Mouse (Mus musculus): ENCODE data around the gene Relch. TPM values are rescaled to one million over a fixed set of nuclear protein-coding genes. Genes with fewer than 3 reads are reported as not detected.
"Not testable (repeated sequence)": the region's sequence is repeated elsewhere in the genome, so short reads cannot be mapped to it uniquely, and the experiment has no call there.

Gene Relch
- polyA plus RNA-seq, 1 experiment, result 21.0 TPM

- no peak for DNase-seq
- 75% methylated on average over 2 of the region's 2 CpGs for WGBS
- Histone ChIP-seq H3K4me3 (replicated peaks; ENCODE audit: extremely low read depth, low read depth, low read length) (no peak overlapping the region), H3K4me1 (ENCODE audit: control insufficient read depth, insufficient read depth, low read length) (no peaks in the 10 kb centered on the region; the same call in none of the 2 replicates)
- TF ChIP-seq POLR2A (IDR thresholded peaks at IDR 0.05; ENCODE audit: borderline replicate concordance, extremely low read depth, low read depth, low read length) (no peak), CTCF (IDR thresholded peaks at IDR 0.05; ENCODE audit: insufficient read depth, low read length) (no peak)
Observed at GRCm38 (mm10) chr1:105674763-105675162, 11.1 kb downstream of the Relch start.

- Histone ChIP-seq H3K4me1 (ENCODE audit: control insufficient read depth, insufficient read depth, low read length) (no peaks in the 10 kb centered on the region; the same call in 1 of the 2 replicates), H3K4me3 (replicated peaks; ENCODE audit: extremely low read depth, low read depth, low read length) (no peak overlapping the region)
- no peak for DNase-seq
- TF ChIP-seq CTCF (IDR thresholded peaks at IDR 0.05; ENCODE audit: insufficient read depth, low read length) (peak; percentile 69), POLR2A (IDR thresholded peaks at IDR 0.05; ENCODE audit: borderline replicate concordance, extremely low read depth, low read depth, low read length) (no peak)
- 84% methylated on average over 1 of the region's 1 CpGs for WGBS
Observed at GRCm38 (mm10) chr1:105680587-105680986, 16.9 kb downstream of the Relch start.

- H3K4me3 ChIP-seq (replicated peaks; ENCODE audit: extremely low read depth, low read depth, low read length), result no peak overlapping the region
- 87% methylated on average over 3 of the region's 3 CpGs for whole genome bisulfite sequencing
- TF ChIP-seq CTCF (IDR thresholded peaks at IDR 0.05; ENCODE audit: insufficient read depth, low read length) (no peak), POLR2A (IDR thresholded peaks at IDR 0.05; ENCODE audit: borderline replicate concordance, extremely low read depth, low read depth, low read length) (no peak)
- H3K4me1 ChIP-seq (ENCODE audit: control insufficient read depth, insufficient read depth, low read length), result no peaks in the 10 kb centered on the region
- DNase-seq, result no peak
Observed at GRCm38 (mm10) chr1:105685501-105685900, 21.8 kb downstream of the Relch start.

GRCm38 (mm10) chr1:105695581-105695980 lies 31.9 kb downstream of the Relch start:
- TF ChIP-seq CTCF (IDR thresholded peaks at IDR 0.05; ENCODE audit: insufficient read depth, low read length) (no peak), POLR2A (IDR thresholded peaks at IDR 0.05; ENCODE audit: borderline replicate concordance, extremely low read depth, low read depth, low read length) (no peak)
- H3K4me1 ChIP-seq (ENCODE audit: control insufficient read depth, insufficient read depth, low read length), result no peaks in the 10 kb centered on the region
- DNase-seq, result no peak
- no peak overlapping the region for H3K4me3 ChIP-seq (replicated peaks; ENCODE audit: extremely low read depth, low read depth, low read length)
- 68% methylated on average over 2 of the region's 2 CpGs for WGBS

- DNase-seq, result no peak
- Histone ChIP-seq H3K4me1 (ENCODE audit: control insufficient read depth, insufficient read depth, low read length) (no peaks in the 10 kb centered on the region), H3K4me3 (replicated peaks; ENCODE audit: extremely low read depth, low read depth, low read length) (no peak overlapping the region)
- 80% methylated on average over 4 of the region's 4 CpGs for WGBS
- TF ChIP-seq CTCF (IDR thresholded peaks at IDR 0.05; ENCODE audit: insufficient read depth, low read length) (no peak), POLR2A (IDR thresholded peaks at IDR 0.05; ENCODE audit: borderline replicate concordance, extremely low read depth, low read depth, low read length) (no peak)
Observed at GRCm38 (mm10) chr1:105700984-105701530, 37.4 kb downstream of the Relch start.

GRCm38 (mm10) chr1:105709415-105709814 lies 45.8 kb downstream of the Relch start:
- 60% methylated on average over 2 of the region's 2 CpGs for WGBS
- TF ChIP-seq POLR2A (IDR thresholded peaks at IDR 0.05; ENCODE audit: borderline replicate concordance, extremely low read depth, low read depth, low read length) (no peak), CTCF (IDR thresholded peaks at IDR 0.05; ENCODE audit: insufficient read depth, low read length) (no peak)
- no peak for DNase-seq

GRCm38 (mm10) chr1:105711227-105711626 lies 47.6 kb downstream of the Relch start:
- 19% methylated on average over 1 of the region's 1 CpGs for WGBS
- Histone ChIP-seq H3K4me1 (ENCODE audit: control insufficient read depth, insufficient read depth, low read length) (no peaks in the 10 kb centered on the region), H3K4me3 (replicated peaks; ENCODE audit: extremely low read depth, low read depth, low read length) (no peak overlapping the region)
- no peak for DNase-seq
- TF ChIP-seq CTCF (IDR thresholded peaks at IDR 0.05; ENCODE audit: insufficient read depth, low read length), result no peak
- no peak for TF ChIP-seq POLR2A (IDR thresholded peaks at IDR 0.05; ENCODE audit: borderline replicate concordance, extremely low read depth, low read depth, low read length)

More at GRCm38 (mm10) chr1:105709415-105709814, 45.8 kb downstream of the Relch start:
- H3K4me1 ChIP-seq (ENCODE audit: control insufficient read depth, insufficient read depth, low read length), result no peaks in the 10 kb centered on the region
- no peak overlapping the region for H3K4me3 ChIP-seq (replicated peaks; ENCODE audit: extremely low read depth, low read depth, low read length)

GRCm38 (mm10) chr1:105712822-105713221 lies 49.2 kb downstream of the Relch start:
- H3K4me3 ChIP-seq (replicated peaks; ENCODE audit: extremely low read depth, low read depth, low read length), result no peak overlapping the region
- WGBS, result 93% methylated on average over 2 of the region's 2 CpGs
- DNase-seq, result no peak
- TF ChIP-seq CTCF (IDR thresholded peaks at IDR 0.05; ENCODE audit: insufficient read depth, low read length), result no peak
- TF ChIP-seq POLR2A (IDR thresholded peaks at IDR 0.05; ENCODE audit: borderline replicate concordance, extremely low read depth, low read depth, low read length), result no peak
- no peaks in the 10 kb centered on the region for H3K4me1 ChIP-seq (ENCODE audit: control insufficient read depth, insufficient read depth, low read length)

- TF ChIP-seq POLR2A (IDR thresholded peaks at IDR 0.05; ENCODE audit: borderline replicate concordance, extremely low read depth, low read depth, low read length) (no peak), CTCF (IDR thresholded peaks at IDR 0.05; ENCODE audit: insufficient read depth, low read length) (no peak)
- 87% methylated on average over 1 of the region's 1 CpGs for WGBS
- H3K4me3 ChIP-seq (replicated peaks; ENCODE audit: extremely low read depth, low read depth, low read length), result no peak overlapping the region
- no peaks in the 10 kb centered on the region for H3K4me1 ChIP-seq (ENCODE audit: control insufficient read depth, insufficient read depth, low read length)
- DNase-seq, result no peak
Observed at GRCm38 (mm10) chr1:105718358-105718757, 54.7 kb downstream of the Relch start.

GRCm38 (mm10) chr1:105729246-105729645 lies 65.6 kb downstream of the Relch start:
- DNase-seq; H3K4me3 ChIP-seq (replicated peaks; ENCODE audit: extremely low read depth, low read depth, low read length); H3K4me1 ChIP-seq (ENCODE audit: control insufficient read depth, insufficient read depth, low read length): not testable (repeated sequence)
- WGBS, result 97% methylated on average over 13 of the region's 13 CpGs

Data from lung, adult 2 months (tissue).